Mouse (Mus musculus): ENCODE measurements around the gene Nptxr. TPM values are rescaled to one million over a fixed set of nuclear protein-coding genes. Genes with fewer than 3 reads are reported as not detected.

Nptxr gene
- polyA plus RNA-seq, 1 experiment, result 88.0 TPM

- Histone ChIP-seq H3K27me3 (ENCODE audit: control insufficient read depth, insufficient read depth, low read length) (no peaks in the 10 kb centered on the region), H3K4me3 (replicated peaks; ENCODE audit: insufficient read depth, low read depth, low read length) (no peak overlapping the region), H3K27ac (ENCODE audit: insufficient read depth, low read length) (no peak overlapping the region), H3K4me1 (ENCODE audit: control insufficient read depth, insufficient read depth, low read length) (peaks cover 22% of the 10 kb centered on the region)
- DNase-seq, result peak in 1 of 2 experiments; percentile 37
- TF ChIP-seq POLR2A (IDR thresholded peaks at IDR 0.05; ENCODE audit: borderline replicate concordance, insufficient read depth, low read length) (no peak), CTCF (IDR thresholded peaks at IDR 0.05; ENCODE audit: borderline replicate concordance, insufficient read depth, low read depth, low read length) (no peak)
- WGBS, result 5% methylated on average over 1 of the region's 1 CpGs
Measured at GRCm38 (mm10) chr15:79785056-79785455, 19.5 kb downstream of the Nptxr start.

GRCm38 (mm10) chr15:79777749-79778148 lies 26.8 kb downstream of the Nptxr start, which contains the start of gene Dnal4:
TSS of gene Dnal4 (minus strand) at chr15:79777849.
- no peak for DNase-seq
- Histone ChIP-seq H3K27me3 (ENCODE audit: control insufficient read depth, insufficient read depth, low read length) (no peaks in the 10 kb centered on the region), H3K4me3 (replicated peaks; ENCODE audit: insufficient read depth, low read depth, low read length) (no peak within 1 kb of the TSS), H3K27ac (ENCODE audit: insufficient read depth, low read length) (no peak within 1 kb of the TSS), H3K4me1 (ENCODE audit: control insufficient read depth, insufficient read depth, low read length) (peaks cover 9% of the 10 kb centered on the region; the same call in 1 of the 2 replicates)
- TF ChIP-seq CTCF (IDR thresholded peaks at IDR 0.05; ENCODE audit: borderline replicate concordance, insufficient read depth, low read depth, low read length), result no peak
- no peak for TF ChIP-seq POLR2A (IDR thresholded peaks at IDR 0.05; ENCODE audit: borderline replicate concordance, insufficient read depth, low read length)

GRCm38 (mm10) chr15:79775662-79776061 lies 28.9 kb downstream of the Nptxr start:
- no peak overlapping the region for H3K4me3 ChIP-seq (replicated peaks; ENCODE audit: insufficient read depth, low read depth, low read length)
- TF ChIP-seq CTCF (IDR thresholded peaks at IDR 0.05; ENCODE audit: borderline replicate concordance, insufficient read depth, low read depth, low read length) (no peak), POLR2A (IDR thresholded peaks at IDR 0.05; ENCODE audit: borderline replicate concordance, insufficient read depth, low read length) (no peak)
- peaks cover 12% of the 10 kb centered on the region for H3K4me1 ChIP-seq (ENCODE audit: control insufficient read depth, insufficient read depth, low read length)
- no peak for DNase-seq
- H3K27ac ChIP-seq (ENCODE audit: insufficient read depth, low read length), result no peak overlapping the region
- no peaks in the 10 kb centered on the region for H3K27me3 ChIP-seq (ENCODE audit: control insufficient read depth, insufficient read depth, low read length)
- WGBS, result 71% methylated on average over 7 of the region's 7 CpGs

GRCm38 (mm10) chr15:79774117-79775027 lies 30.2 kb downstream of the Nptxr start:
- Histone ChIP-seq H3K27me3 (ENCODE audit: control insufficient read depth, insufficient read depth, low read length) (no peaks in the 10 kb centered on the region), H3K4me1 (ENCODE audit: control insufficient read depth, insufficient read depth, low read length) (peaks cover 22% of the 10 kb centered on the region), H3K4me3 (replicated peaks; ENCODE audit: insufficient read depth, low read depth, low read length) (peak overlapping the region; percentile 82), H3K27ac (ENCODE audit: insufficient read depth, low read length) (peak overlapping the region; percentile 49; the same call in 1 of the 2 replicates)
- DNase-seq, result peak; percentile 96 to 99
- under 1% methylated on average over 49 of the region's 50 CpGs for WGBS
- peak; percentile 85 for TF ChIP-seq POLR2A (IDR thresholded peaks at IDR 0.05; ENCODE audit: borderline replicate concordance, insufficient read depth, low read length)
- no peak for TF ChIP-seq CTCF (IDR thresholded peaks at IDR 0.05; ENCODE audit: borderline replicate concordance, insufficient read depth, low read depth, low read length)

GRCm38 (mm10) chr15:79770629-79771240 lies 33.8 kb downstream of the Nptxr start:
- no peaks in the 10 kb centered on the region for H3K27me3 ChIP-seq (ENCODE audit: control insufficient read depth, insufficient read depth, low read length)
- H3K4me1 ChIP-seq (ENCODE audit: control insufficient read depth, insufficient read depth, low read length), result peaks cover 55% of the 10 kb centered on the region
- DNase-seq, result no peak
- TF ChIP-seq POLR2A (IDR thresholded peaks at IDR 0.05; ENCODE audit: borderline replicate concordance, insufficient read depth, low read length) (no peak), CTCF (IDR thresholded peaks at IDR 0.05; ENCODE audit: borderline replicate concordance, insufficient read depth, low read depth, low read length) (no peak)
- WGBS, result 51% methylated on average over 21 of the region's 21 CpGs
- no peak overlapping the region for H3K4me3 ChIP-seq (replicated peaks; ENCODE audit: insufficient read depth, low read depth, low read length)
- no peak overlapping the region for H3K27ac ChIP-seq (ENCODE audit: insufficient read depth, low read length)

GRCm38 (mm10) chr15:79768302-79768701 lies 36.3 kb downstream of the Nptxr start:
- TF ChIP-seq POLR2A (IDR thresholded peaks at IDR 0.05; ENCODE audit: borderline replicate concordance, insufficient read depth, low read length), result no peak
- no peak for TF ChIP-seq CTCF (IDR thresholded peaks at IDR 0.05; ENCODE audit: borderline replicate concordance, insufficient read depth, low read depth, low read length)
- WGBS, result 53% methylated on average over 6 of the region's 6 CpGs
- no peak overlapping the region for H3K27ac ChIP-seq (ENCODE audit: insufficient read depth, low read length)

GRCm38 (mm10) chr15:79767327-79767961 lies 37.1 kb downstream of the Nptxr start:
- H3K27me3 ChIP-seq (ENCODE audit: control insufficient read depth, insufficient read depth, low read length), result no peaks in the 10 kb centered on the region
- DNase-seq, result peak; percentile 57 to 71
- no peak overlapping the region for H3K4me3 ChIP-seq (replicated peaks; ENCODE audit: insufficient read depth, low read depth, low read length)
- H3K27ac ChIP-seq (ENCODE audit: insufficient read depth, low read length), result peak overlapping the region; percentile 18; the same call in 1 of the 2 replicates
- WGBS, result 13% methylated on average over 16 of the region's 16 CpGs
- TF ChIP-seq CTCF (IDR thresholded peaks at IDR 0.05; ENCODE audit: borderline replicate concordance, insufficient read depth, low read depth, low read length), result no peak
- no peak for TF ChIP-seq POLR2A (IDR thresholded peaks at IDR 0.05; ENCODE audit: borderline replicate concordance, insufficient read depth, low read length)
- H3K4me1 ChIP-seq (ENCODE audit: control insufficient read depth, insufficient read depth, low read length), result peaks cover 79% of the 10 kb centered on the region

More at GRCm38 (mm10) chr15:79768302-79768701, 36.3 kb downstream of the Nptxr start:
- Histone ChIP-seq H3K4me1 (ENCODE audit: control insufficient read depth, insufficient read depth, low read length) (peaks cover 72% of the 10 kb centered on the region), H3K4me3 (replicated peaks; ENCODE audit: insufficient read depth, low read depth, low read length) (no peak overlapping the region), H3K27me3 (ENCODE audit: control insufficient read depth, insufficient read depth, low read length) (no peaks in the 10 kb centered on the region)
- no peak for DNase-seq

All from cerebellum, adult 2 months (tissue).